Mouse (Mus musculus): ENCODE data around the gene Sgpp1.
"Not testable (repeated sequence)": the region's sequence is repeated elsewhere in the genome, so short reads cannot be mapped to it uniquely, and the experiment has no call there.

Gene Sgpp1

DNA sequence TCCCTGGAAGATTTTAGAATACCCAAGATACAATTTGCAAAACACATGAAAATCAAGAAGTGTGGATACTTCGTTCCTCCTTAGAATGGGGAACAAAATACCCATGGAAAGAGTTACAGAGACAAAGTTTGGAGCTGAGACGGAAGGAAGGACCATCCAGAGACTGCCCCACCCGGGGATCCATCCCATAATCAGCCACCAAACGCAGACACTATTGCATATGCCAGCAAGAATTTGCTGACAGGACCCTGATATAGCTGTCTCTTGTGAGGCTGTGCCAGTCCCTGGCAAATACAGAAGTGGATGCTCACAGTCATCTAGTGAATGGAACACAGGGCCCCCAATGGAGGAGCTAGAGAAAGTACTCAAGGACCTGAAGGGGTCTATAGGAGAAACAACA is 51.5 kb downstream of the Sgpp1 start:
- not testable (repeated sequence) for DNase-seq

DNA sequence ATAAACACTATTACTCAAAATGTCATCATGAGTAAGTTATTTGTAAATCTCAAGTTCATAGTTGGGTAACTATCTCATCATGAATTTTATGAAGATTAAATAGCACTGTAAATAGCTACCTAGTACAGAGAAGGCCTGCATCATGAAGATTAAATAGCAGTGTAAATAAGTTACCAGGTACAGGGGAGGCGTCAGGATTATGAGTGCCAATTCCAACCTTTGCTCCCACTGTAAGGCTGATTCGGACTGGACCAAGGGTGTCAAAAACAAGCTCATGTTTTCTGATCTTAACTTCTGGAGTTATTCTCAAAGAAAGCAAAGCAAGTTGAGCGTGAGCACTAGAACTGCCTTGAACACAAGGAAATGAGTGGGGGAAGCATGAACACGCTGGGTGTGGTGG is 51.9 kb downstream of the Sgpp1 start:
- DNase-seq: no peak

DNA sequence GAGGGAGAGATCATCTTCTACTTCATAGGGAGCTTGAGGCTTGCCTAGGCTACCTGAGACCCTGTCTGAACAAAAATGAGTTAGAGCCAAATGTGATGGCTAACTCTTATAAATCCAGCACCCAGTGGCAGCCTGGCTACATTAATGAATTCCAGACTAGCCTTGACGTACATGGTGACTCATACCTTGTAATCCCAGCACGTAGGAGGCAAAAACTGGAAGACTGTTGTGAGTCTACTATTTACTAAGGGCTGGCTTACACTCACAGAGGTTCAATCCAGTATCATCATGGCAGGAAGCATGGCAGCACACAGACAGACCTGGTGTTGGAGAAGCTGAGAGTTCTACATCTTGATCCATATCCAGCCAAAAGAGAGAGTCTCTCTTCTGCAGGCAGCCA is 52.7 kb downstream of the Sgpp1 start:
- DNase-seq: no peak

DNA sequence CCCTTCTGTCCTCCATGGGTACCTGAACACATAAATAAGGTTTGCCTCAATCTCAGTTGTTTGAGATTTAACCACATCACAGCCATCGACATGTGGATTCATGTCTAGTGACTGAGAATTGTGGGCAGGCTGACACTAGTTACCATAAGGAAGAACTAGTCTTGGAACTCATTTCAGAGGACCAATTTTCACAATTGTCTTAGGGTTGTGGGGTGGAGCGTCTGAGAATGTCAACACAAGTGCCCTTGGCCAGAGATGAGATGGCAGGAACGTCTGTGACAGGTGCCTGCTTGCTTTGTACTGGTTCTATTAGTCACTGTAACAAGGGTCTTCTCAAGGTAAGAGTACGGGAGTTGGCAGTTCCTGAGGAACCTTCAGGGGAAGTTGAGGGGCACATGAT is 54.4 kb downstream of the Sgpp1 start:
- no peak for DNase-seq

DNA sequence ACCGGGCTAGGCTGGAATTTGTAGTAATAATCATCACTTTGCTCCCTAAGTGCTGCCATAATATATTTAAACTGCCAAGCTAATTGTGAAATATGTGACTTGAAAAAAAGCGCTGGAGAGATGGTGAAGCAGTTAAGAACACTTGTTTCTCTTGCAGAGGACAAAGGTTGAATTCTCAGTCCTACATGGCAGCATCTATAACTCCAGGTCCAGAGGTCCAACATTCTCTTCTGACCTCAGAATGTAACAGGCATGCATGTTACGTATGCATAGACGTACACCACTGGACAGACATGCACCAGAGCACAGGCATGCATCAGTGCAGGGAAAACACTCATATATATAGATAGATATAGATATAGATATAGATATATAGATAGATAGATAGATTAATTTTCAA is 57.1 kb downstream of the Sgpp1 start:
- DNase-seq: no peak

DNA sequence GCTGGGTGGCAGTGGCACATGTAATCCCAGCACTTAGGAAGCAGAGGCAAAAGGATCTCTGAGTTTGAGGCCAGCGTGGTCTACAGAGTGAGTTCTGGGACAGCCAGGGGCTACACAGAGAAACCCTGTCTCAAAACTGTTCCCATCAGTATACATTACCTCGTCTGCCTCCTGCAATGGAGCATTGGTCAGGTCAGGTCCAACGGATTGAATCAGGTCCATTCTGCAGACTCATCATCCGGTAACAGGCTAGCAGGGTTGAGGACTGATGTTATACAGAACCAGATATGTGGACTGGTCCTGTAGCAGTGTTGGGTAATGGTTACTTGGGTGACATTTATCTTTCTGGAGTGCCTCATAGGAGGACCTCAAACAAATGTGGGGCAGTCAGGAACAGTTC is 62.9 kb downstream of the Sgpp1 start:
- DNase-seq: no peak

DNA sequence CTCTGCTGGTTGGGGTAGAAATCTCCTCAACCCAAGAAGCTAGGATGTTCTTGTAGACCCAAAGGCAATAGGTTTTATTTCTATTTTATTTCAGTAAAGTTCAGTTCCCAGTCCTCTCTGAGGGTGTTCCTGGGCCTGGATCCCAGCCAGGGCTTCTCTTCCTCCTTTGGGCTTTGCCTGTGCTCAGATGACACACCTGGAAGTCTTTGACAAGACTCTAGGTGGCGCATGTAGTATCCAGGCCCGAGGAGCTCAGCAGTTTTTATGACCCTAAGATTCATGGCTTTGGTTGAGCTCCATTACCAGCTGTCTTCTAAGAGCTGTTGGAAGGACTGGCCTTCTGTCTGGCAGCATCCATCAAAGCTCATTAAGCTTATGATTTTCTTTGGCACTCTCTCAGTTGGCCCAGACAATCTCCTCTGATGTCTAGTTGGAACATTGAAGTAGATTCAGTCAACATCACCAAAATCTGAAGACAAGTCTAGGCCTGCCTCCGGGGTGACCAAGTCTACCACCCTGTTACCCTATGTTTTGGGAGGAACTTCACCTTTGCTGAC is 63.7 kb downstream of the Sgpp1 start:
- DNase-seq: no peak

DNA sequence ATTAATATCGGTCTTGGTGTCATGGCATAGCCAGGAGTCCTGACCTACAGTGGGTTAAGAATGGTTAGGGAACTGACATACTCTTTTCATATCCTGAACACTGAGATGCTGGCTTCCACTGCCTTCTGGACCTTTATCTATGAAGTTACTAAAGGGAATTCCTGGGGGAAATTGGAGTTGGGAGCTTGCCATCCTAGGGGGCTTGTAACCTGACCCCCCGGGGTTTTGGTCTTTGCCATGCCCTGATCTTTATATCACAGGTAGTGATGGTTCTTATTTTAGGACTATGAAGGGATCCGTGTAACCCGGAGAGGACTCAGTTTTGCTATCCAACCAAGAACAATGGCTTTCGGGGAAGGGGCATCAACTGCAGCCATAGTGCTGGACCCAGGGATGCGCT is 64.9 kb downstream of the Sgpp1 start:
- DNase-seq: peak; percentile 50

DNA sequence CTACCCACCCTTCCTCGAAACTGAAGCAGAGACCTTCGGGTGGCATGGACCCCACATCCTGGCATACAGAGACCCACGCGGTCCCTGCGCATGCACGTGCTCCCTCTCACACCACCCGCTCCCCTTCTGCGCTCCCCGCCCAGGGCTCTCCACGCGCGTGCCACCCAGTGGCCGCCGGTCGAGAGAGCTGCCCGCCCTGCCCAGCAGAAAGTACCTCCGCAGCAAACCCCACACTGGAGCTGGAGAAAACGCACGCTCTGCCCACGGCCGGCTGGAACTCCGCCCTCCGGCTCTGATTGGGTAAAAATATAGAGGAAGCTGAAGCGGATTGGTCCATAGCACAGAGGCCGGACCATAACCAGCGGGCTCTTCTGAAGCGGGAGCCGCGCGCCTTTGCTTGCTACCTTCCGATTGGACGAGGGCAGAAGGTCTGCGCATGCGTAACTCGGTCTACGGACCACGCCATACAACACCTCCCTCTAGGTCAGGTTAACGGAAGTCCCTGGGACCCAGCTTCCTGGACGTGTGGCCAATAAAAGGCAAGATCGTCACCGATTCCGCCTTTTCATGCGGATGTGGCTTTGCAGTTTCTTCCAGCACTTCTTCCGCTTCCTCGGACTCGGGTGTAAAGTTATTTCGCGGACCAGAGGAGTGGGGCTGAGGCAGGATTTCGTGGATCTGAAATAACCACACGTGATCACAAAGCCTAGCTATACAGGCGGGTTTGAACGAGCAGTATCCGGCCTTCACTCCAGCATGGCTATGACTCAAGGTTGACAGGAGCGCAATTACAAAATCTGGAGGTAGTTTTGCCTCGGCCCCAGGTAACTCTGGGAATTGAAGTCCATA is 66.0 kb downstream of the Sgpp1 start, which contains the start of gene Wdr89:
Gene Wdr89 (minus strand): TSS at position 280 of the 849 bp plus-strand sequence.
- peak; percentile 100 for DNase-seq

DNA sequence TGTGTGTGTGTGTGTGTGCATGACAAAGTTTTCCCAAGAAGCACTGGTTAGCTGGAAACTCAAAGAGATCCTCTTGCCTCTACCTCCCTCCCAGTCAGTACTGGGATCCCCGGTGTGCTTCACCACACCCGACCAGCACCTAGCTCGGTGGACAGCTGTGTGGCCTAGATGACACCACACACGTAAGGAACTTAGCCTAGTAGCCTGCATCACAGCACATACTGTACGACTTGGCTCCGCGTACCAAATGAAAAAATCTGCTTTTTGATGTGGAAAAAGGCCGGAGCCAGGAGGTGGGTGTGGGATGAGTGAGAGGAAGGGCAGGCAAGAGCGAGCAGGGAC is 66.6 kb downstream of the Sgpp1 start:
- no peak for DNase-seq

DNA sequence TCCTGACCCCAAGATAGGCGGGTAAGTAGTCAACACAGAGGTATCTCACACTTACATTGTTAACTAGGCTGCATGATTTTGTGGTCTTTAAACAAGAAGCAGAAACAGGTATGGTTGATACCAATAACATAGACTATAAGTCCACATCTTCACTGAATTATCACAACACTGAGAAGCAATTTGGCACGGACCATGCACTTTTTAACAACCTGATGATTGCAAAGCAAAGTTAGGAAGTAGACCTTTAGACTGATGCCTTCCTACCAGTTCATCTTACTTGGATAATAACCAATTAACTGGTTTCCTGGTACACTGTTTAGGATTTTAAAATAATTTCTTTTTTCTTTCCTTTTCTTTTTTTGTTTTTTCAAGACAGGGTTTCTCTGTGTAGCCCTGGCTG is 67.3 kb downstream of the Sgpp1 start:
- DNase-seq: no peak

DNA sequence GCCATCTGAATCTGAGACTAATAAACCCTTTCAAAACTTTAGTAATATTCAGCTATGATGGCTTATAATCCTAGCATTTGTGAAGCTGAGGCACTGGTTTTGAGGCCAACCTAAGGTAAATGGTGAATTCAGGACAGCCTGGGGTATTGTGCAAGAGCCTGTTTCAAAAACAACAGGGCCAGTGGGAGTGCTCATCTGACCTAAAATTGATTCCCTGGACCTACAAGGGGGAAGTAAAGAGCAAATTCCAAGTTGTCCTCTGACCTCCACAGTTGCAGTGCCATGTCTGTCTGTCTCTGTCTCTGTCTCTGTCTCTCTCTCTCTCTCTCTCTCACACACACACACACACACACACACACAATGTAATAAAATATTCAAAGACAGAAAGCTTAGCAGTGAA is 68.6 kb downstream of the Sgpp1 start:
- DNase-seq: no peak

DNA sequence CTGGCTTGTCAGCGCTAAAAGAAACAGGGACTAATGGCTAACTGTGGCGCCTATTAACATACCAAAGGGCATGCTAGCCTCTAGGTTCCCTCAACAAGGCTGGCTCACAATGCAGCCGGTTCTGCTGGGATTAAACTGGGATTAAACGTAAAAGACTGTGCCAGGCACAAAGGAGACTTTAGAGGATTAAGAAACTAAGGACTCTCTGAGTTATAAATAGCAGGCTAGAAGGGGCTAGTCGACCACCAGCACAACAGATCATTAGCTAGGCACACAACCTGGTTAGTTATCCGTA is 71.1 kb downstream of the Sgpp1 start:
- no peak for DNase-seq
